Comparison of ENCODE assay signal across 10 mouse cellular contexts in genomic region chr12:3893335-3893734, GRCm38 (mm10).
DNase-seq lines count a peak whose midpoint lies in the region; ATAC-seq lines count a peak whose summit lies in the region.
"Had no signal": no experiment of that assay in that cellular context is flagged by ENCODE, and none has a peak within 500 bp of the region (broad histone marks: within the 10 kb centered on the region; RNA-seq: fewer than 3 reads in every experiment).

No protein-coding gene starts in this region.

- H3K36me3 ChIP-seq in neural tube, embryonic 11.5 days (ENCODE audit: control insufficient read depth, insufficient read depth, low read length) = peaks cover 21% of the 10 kb centered on the region
- H3K36me3 ChIP-seq in limb, embryonic 15.5 days = peaks cover 44% of the 10 kb centered on the region

- 49% methylated on average over 6 of the region's 6 CpGs for WGBS in neural tube, embryonic 11.5 days
- WGBS in limb, embryonic 15.5 days = 25% methylated on average over 6 of the region's 6 CpGs

- H3K27ac ChIP-seq in neural tube, embryonic 11.5 days (ENCODE audit: low read depth, low read length) = no peak overlapping the region
- H3K27ac ChIP-seq in limb, embryonic 15.5 days = no peak overlapping the region

- no peaks in the 10 kb centered on the region for H3K9me3 ChIP-seq in neural tube, embryonic 11.5 days (ENCODE audit: control insufficient read depth, low read length)
- H3K9me3 ChIP-seq in limb, embryonic 15.5 days = no peaks in the 10 kb centered on the region

- H3K4me3 ChIP-seq in neural tube, embryonic 11.5 days (ENCODE audit: low read depth, low read length) = peak overlapping the region; percentile 60
- peak overlapping the region; percentile 49; the same call in 1 of the 2 replicates for H3K4me3 ChIP-seq in limb, embryonic 15.5 days

- peak overlapping the region; percentile 84 for H3K9ac ChIP-seq in neural tube, embryonic 11.5 days (ENCODE audit: low read length)
- no peak overlapping the region for H3K9ac ChIP-seq in limb, embryonic 15.5 days

- H3K4me2 ChIP-seq in neural tube, embryonic 11.5 days (ENCODE audit: low read depth) = peak overlapping the region; percentile 87
- H3K4me2 ChIP-seq in limb, embryonic 15.5 days = peak overlapping the region; percentile 90

- H3K4me1 ChIP-seq in neural tube, embryonic 11.5 days (ENCODE audit: control insufficient read depth, insufficient read depth, low read length) = peaks cover 11% of the 10 kb centered on the region; the same call in 1 of the 2 replicates
- H3K4me1 ChIP-seq in limb, embryonic 15.5 days = peaks cover 43% of the 10 kb centered on the region

- DNase-seq in heart, adult 11 months = peak; percentile 87
- no peak for DNase-seq in heart, postnatal 25 days (ENCODE audit: low spot score)
- DNase-seq in neural tube, embryonic 11.5 days (ENCODE audit: low spot score) = no peak
- DNase-seq in neural tube, embryonic 10.5 days (ENCODE audit: extremely low spot score, low spot score) = no peak
- no peak for DNase-seq in gastrocnemius, postnatal 36 days
- DNase-seq in frontal cortex, adult 2 months (ENCODE audit: extremely low spot score in 1 of 2, low spot score in 1 of 2) = no peak
- no peak for DNase-seq in left cerebral cortex, adult 8-10 months (ENCODE audit: low spot score in 2 of 2)
- DNase-seq: kidney, adult 8-10 months; right cerebral cortex, postnatal 14 days had no signal

- H3K27me3 ChIP-seq in neural tube, embryonic 11.5 days (ENCODE audit: control insufficient read depth, insufficient read depth, low read length) = no peaks in the 10 kb centered on the region
- no peaks in the 10 kb centered on the region for H3K27me3 ChIP-seq in limb, embryonic 15.5 days

- ATAC-seq in neural tube, embryonic 11.5 days (ENCODE audit: insufficient read depth, low FRiP score, low TSS enrichment) = no peak
- no peak for ATAC-seq in limb, embryonic 15.5 days (ENCODE audit: insufficient number of reproducible peaks, low FRiP score, low TSS enrichment, low read depth)

- intact Hi-C loops in heart, postnatal 25 days (cut with DNase I) = no loop called here
- intact Hi-C loops in gastrocnemius, postnatal 36 days (cut with DNase I) = no loop called here
